Mouse (Mus musculus) stomach, adult 2 months (tissue): Measurements from ENCODE around the gene Gm10112. TPM values are rescaled to one million over a fixed set of nuclear protein-coding genes. Genes with fewer than 3 reads are reported as not detected.

ENCODE experiments used
- polyA plus RNA-seq: library from polyadenylated mRNA; depleted of rRNA; stranded (reverse); fragments of >200 nt; gene quantifications from 2 replicates; pipeline ENCODE4 v1.2.3, GENCODE M21; 2012; rRNA removed

The Gm10112 gene
- polyA plus RNA-seq, result not detected in 2 replicates

GRCm38 (mm10) chrX:111168040-111168439 is at the start of gene Gm10112:
Gene Gm10112 (plus strand): TSS chrX:111168340.

Other genes starting within 250 kb of the Gm10112 start
- gene Cylc1, start 57.9 kb upstream of the Gm10112 start, polyA plus RNA-seq, result not detected in 2 replicates